Mouse (Mus musculus): ENCODE measurements at regions not wholly inside any gene's neighbourhood (a gene's known extent, or its start where the extent isn't known, plus 50 kb on each side); places are given as distances from the start of the nearest gene placed in this dataset.

- TF ChIP-seq POLR2A (IDR thresholded peaks at IDR 0.05; ENCODE audit: borderline replicate concordance, control insufficient read depth, low read depth, low read length) (no peak), CTCF (IDR thresholded peaks at IDR 0.05; ENCODE audit: control insufficient read depth, insufficient read depth, low read length) (no peak)
Observed at GRCm38 (mm10) chr12:27502716-27503486, 160.5 kb upstream of the Sox11 start.

Measured in bone marrow, adult 2 months (tissue).